Mouse (Mus musculus) testis, adult 2 months (tissue): ENCODE measurements at regions not wholly inside any gene's neighbourhood (a gene's known extent, or its start where the extent isn't known, plus 50 kb on each side); places are given as distances from the start of the nearest gene placed in this dataset.
"Not testable (repeated sequence)": the region's sequence is repeated elsewhere in the genome, so short reads cannot be mapped to it uniquely, and the experiment has no call there.

ENCODE experiments used
- H3K27ac ChIP-seq: fragments of 200-500 bp; 2 replicates; pipeline ENCODE4 v1.5.1; 2012; ENCODE audit warnings: low read depth, low read length; ENCODE audit not compliant: control insufficient read depth, insufficient read depth
- H3K27me3 ChIP-seq: fragments of 200-500 bp; 2 replicates; pipeline ENCODE4 v1.6.1; 2012; ENCODE audit warnings: mild to moderate bottlenecking, low read length, moderate library complexity; ENCODE audit not compliant: control insufficient read depth, insufficient read depth
- H3K36me3 ChIP-seq: fragments of 200-500 bp; 2 replicates; pipeline ENCODE4 v1.6.1; 2012; ENCODE audit warnings: mild to moderate bottlenecking, low read length; ENCODE audit not compliant: control insufficient read depth, insufficient read depth
- H3K4me1 ChIP-seq: fragments of 200-500 bp; 2 replicates; pipeline ENCODE4 v1.6.1; 2012; ENCODE audit warnings: low read length; ENCODE audit not compliant: control insufficient read depth, insufficient read depth
- H3K4me3 ChIP-seq: fragments of 200-500 bp; 2 replicates; pipeline ENCODE4 v1.5.1; 2012; ENCODE audit warnings: low read depth, mild to moderate bottlenecking, low read length, moderate library complexity, mixed read lengths; ENCODE audit not compliant: control insufficient read depth
- CTCF ChIP-seq: fragments of 200-500 bp; IDR thresholded peaks from 2 replicates; pipeline ENCODE4 v1.5.1; 2012; ENCODE audit warnings: low read depth, mild to moderate bottlenecking, inconsistent platforms, low read length, moderate library complexity; ENCODE audit not compliant: control insufficient read depth, insufficient read depth, insufficient replicate concordance
- POLR2A ChIP-seq: fragments of 200-500 bp; IDR thresholded peaks from 2 replicates; pipeline ENCODE4 v1.6.1; 2012; ENCODE audit warnings: low read depth, mild to moderate bottlenecking, inconsistent platforms, low read length, moderate library complexity; ENCODE audit not compliant: control insufficient read depth

DNA sequence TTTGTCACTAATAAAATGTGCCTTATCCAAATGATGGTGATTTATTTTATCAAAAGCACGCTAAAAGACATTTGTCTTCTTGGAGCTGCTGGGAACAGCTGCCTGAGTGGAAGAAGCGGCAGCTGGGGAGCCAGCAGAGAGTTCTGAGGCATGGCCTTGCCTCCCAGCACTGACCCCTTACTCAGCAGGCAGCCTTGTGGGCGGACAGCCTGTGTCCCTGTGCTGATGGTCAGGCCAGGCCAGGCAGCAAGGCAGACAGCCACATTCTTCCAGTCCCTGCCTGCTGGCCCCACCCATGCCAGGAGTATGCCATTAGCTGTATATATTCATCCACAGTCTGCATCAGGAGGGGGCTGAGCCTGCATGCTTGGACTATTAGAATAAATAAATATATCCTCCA, 329.0 kb upstream of the Irx2 start:
- Histone ChIP-seq H3K4me1 (no peaks in the 10 kb centered on the region; the same call in 1 of the 2 replicates), H3K4me3 (no peak overlapping the region), H3K27ac (no peak overlapping the region), H3K36me3 (no peaks in the 10 kb centered on the region), H3K27me3 (no peaks in the 10 kb centered on the region)
- TF ChIP-seq CTCF: no peak

DNA sequence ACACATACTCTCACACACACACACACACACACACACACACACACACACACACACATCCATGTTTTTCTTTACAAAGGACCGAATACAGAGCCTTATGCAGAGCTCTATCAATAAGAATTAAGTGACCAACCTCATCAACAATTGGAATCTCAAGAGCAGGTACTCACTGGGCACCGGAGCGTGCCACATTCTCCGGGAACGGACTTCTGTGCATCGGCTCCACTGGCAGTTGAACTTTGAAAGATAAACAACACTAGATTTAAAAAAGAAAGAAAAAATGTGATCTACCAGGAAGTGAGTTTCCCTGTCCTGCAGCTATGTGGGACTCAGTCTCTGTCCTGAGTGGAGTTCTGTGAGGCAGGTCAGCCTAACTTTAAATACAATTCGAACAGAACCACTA, 327.5 kb upstream of the Irx2 start:
- H3K4me3 ChIP-seq: no peak overlapping the region
- no peak overlapping the region for H3K27ac ChIP-seq
- H3K36me3 ChIP-seq: no peaks in the 10 kb centered on the region
- no peaks in the 10 kb centered on the region for H3K27me3 ChIP-seq
- no peaks in the 10 kb centered on the region; the same call in 1 of the 2 replicates for H3K4me1 ChIP-seq
- TF ChIP-seq POLR2A: no peak
- TF ChIP-seq CTCF: no peak

- no peaks in the 10 kb centered on the region for H3K27me3 ChIP-seq
- H3K4me3 ChIP-seq: no peak overlapping the region
- no peak for TF ChIP-seq POLR2A
- no peak for TF ChIP-seq CTCF
- no peak overlapping the region for H3K27ac ChIP-seq
- no peaks in the 10 kb centered on the region; the same call in 1 of the 2 replicates for H3K4me1 ChIP-seq
- H3K36me3 ChIP-seq: no peaks in the 10 kb centered on the region
These were observed 326.8 kb upstream of the Irx2 start for GRCm38 (mm10) chr13:72301841-72302240.

- Histone ChIP-seq H3K36me3 (no peaks in the 10 kb centered on the region), H3K27me3 (no peaks in the 10 kb centered on the region), H3K27ac (no peak overlapping the region), H3K4me3 (no peak overlapping the region), H3K4me1 (no peaks in the 10 kb centered on the region; the same call in 1 of the 2 replicates)
- TF ChIP-seq POLR2A: no peak
- TF ChIP-seq CTCF: no peak
These were observed 326.0 kb upstream of the Irx2 start for GRCm38 (mm10) chr13:72302436-72303125.

- no peak for TF ChIP-seq CTCF
- no peak for TF ChIP-seq POLR2A
- H3K36me3 ChIP-seq: no peaks in the 10 kb centered on the region
- H3K4me1 ChIP-seq: no peaks in the 10 kb centered on the region; the same call in 1 of the 2 replicates
- no peaks in the 10 kb centered on the region for H3K27me3 ChIP-seq
- H3K27ac ChIP-seq: no peak overlapping the region
- no peak overlapping the region for H3K4me3 ChIP-seq
These were observed 325.4 kb upstream of the Irx2 start for GRCm38 (mm10) chr13:72303126-72303760.

DNA sequence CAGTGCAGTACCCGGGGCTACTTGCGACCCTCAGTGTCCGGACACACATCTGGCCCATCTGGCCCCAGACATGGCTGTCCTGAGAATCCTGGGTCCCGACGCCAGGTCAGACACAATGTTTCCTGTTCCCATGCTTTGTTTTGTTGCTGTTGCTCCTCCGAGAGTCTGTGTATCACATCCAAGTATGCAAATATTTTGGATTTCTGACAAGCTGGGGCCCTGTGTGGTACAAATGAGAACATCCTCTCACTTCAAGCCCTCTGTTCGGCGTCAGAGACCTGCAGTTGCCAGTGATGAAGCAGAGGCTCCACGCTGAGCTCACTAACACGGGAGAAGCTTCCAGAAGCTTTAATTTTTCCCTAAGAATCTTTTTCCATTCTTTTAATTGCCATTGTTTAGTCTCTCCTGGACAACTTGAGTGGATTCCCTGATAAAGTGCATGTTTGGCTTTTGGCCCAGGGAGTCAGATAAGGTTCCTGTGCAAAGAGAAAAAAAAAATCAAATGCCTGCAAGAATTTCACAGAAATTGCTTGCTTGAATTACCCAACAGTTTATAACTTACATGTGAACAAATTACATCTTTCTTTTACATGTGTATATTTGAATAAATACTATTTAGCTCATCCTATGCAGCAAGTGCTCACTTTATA, 304.5 kb upstream of the Irx2 start:
- H3K27me3 ChIP-seq: no peaks in the 10 kb centered on the region
- TF ChIP-seq POLR2A: no peak
- no peak for TF ChIP-seq CTCF
- no peaks in the 10 kb centered on the region for H3K36me3 ChIP-seq
- H3K4me3 ChIP-seq: no peak overlapping the region
- no peaks in the 10 kb centered on the region for H3K4me1 ChIP-seq
- no peak overlapping the region for H3K27ac ChIP-seq

- H3K4me1 ChIP-seq, H3K36me3 ChIP-seq, H3K27ac ChIP-seq, H3K4me3 ChIP-seq, H3K27me3 ChIP-seq: not testable (repeated sequence)
These were observed 302.4 kb upstream of the Irx2 start for GRCm38 (mm10) chr13:72326201-72326600.
